Mouse (Mus musculus): ENCODE results near the gene Ubxn10. TPM values are rescaled to one million over a fixed set of nuclear protein-coding genes. Genes with fewer than 3 reads are reported as not detected.

Gene Ubxn10
- total and polyA plus RNA-seq, 2 experiments from 2014 or later: 3.5 to 9.6 TPM

- Histone ChIP-seq H3K27me3 (ENCODE audit: insufficient read depth, low read length) (no peaks in the 10 kb centered on the region), H3K9ac (replicated peaks; ENCODE audit: low read length, poor library complexity, severe bottlenecking) (no peak overlapping the region), H3K4me1 (ENCODE audit: insufficient read depth, low read length) (peaks cover 11% of the 10 kb centered on the region), H3K4me2 (ENCODE audit: low read depth, low read length, poor library complexity, severe bottlenecking) (peak overlapping the region; percentile 63; the same call in 1 of the 2 replicates), H3K27ac (ENCODE audit: low read depth, low read length) (no peak overlapping the region), H3K36me3 (ENCODE audit: insufficient read depth, low read length) (no peaks in the 10 kb centered on the region), H3K9me3 (ENCODE audit: low read length) (no peaks in the 10 kb centered on the region), H3K4me3 (ENCODE audit: low read depth, low read length) (no peak overlapping the region)
- DNase-seq (ENCODE audit: low spot score) (peak; percentile 57), ATAC-seq (ENCODE audit: low FRiP score) (no peak)
- no peak for TF ChIP-seq CTCF (IDR thresholded peaks at IDR 0.05)
- 74% methylated on average over 5 of the region's 5 CpGs for WGBS
These were observed 11.2 kb downstream of the Ubxn10 start for GRCm38 (mm10) chr4:138725751-138726150.

DNA sequence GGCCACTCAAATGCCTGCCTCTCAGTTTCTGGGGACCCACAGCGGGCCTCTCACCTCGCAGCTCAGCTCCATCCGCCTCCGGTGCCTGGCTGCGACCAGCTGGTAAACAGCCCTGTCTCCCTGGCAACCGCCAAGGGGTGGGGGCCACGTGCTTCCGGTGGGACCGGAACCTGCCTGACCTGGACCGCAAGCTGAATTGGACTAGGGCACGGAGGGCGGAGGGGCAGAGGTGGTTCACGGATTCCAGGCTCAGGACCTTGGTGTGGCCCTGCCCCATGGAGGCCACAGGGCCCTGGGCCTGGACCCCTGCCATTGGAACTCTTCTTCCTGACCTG is 11.9 kb downstream of the Ubxn10 start:
- peak overlapping the region; percentile 63 for H3K4me2 ChIP-seq (ENCODE audit: low read depth, low read length, poor library complexity, severe bottlenecking)
- peaks cover 5% of the 10 kb centered on the region; the same call in 1 of the 2 replicates for H3K36me3 ChIP-seq (ENCODE audit: insufficient read depth, low read length)
- peak; percentile 83 for ATAC-seq (ENCODE audit: low FRiP score)
- no peak for TF ChIP-seq CTCF (IDR thresholded peaks at IDR 0.05)
- H3K4me3 ChIP-seq (ENCODE audit: low read depth, low read length): peak overlapping the region; percentile 33
- no peaks in the 10 kb centered on the region for H3K9me3 ChIP-seq (ENCODE audit: low read length)
- H3K4me1 ChIP-seq (ENCODE audit: insufficient read depth, low read length): peaks cover 11% of the 10 kb centered on the region
- H3K27ac ChIP-seq (ENCODE audit: low read depth, low read length): 0 out of 2 replicates have a peak overlapping the region, but pooled peaks have one; percentile 43
- 4% methylated on average over 13 of the region's 13 CpGs for WGBS
- peak overlapping the region; percentile 37; the same call in 1 of the 2 replicates for H3K9ac ChIP-seq (replicated peaks; ENCODE audit: low read length, poor library complexity, severe bottlenecking)
- DNase-seq (ENCODE audit: low spot score): peak; percentile 75
- no peaks in the 10 kb centered on the region for H3K27me3 ChIP-seq (ENCODE audit: insufficient read depth, low read length)

DNA sequence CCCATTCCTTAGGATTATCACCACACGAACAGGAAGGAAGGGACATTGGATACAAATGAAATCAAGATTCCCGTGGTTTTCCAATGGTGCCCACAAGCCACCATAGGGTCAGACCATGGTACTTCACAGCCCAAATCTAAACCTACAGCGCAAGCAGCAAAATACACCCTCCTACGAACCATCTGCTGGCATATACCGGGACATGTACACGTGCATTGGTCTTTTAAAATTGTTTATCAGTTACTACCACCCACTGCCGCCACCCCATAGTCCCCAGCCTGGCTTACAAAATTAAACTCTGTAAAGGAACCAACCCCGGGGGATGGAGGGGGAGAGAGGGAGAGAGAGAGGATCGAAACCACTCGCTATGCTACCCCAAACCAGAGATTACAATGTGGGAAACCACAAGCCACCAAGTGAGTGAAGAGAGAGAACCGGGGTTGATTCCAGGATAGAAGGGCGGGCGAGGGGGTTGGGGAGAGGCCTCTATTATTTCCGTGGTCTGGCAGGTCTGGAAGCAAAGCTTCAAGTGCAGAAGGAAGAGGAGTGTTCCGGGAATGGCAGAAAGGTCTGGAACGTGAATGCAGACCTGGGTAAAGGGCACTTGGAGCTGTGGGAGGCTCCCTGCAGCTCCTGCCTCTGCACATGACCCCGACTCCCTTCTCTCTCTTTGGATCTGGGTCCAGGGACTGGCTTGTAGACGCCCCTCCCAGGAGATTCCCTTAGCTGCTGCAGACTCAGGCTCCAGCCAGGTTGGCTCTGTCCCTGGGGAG is 12.4 kb downstream of the Ubxn10 start, which contains the start of gene Pla2g2c:
Gene Pla2g2c, plus strand, starts transcription at position 439 of the 773 bp plus-strand sequence.
- DNase-seq (ENCODE audit: low spot score): no peak
- Histone ChIP-seq H3K27me3 (ENCODE audit: insufficient read depth, low read length) (no peaks in the 10 kb centered on the region), H3K27ac (ENCODE audit: low read depth, low read length) (peak within 1 kb of the TSS; percentile 43; the same call in 1 of the 2 replicates), H3K9ac (replicated peaks; ENCODE audit: low read length, poor library complexity, severe bottlenecking) (peak within 1 kb of the TSS; percentile 37; the same call in 1 of the 2 replicates), H3K4me2 (ENCODE audit: low read depth, low read length, poor library complexity, severe bottlenecking) (peak within 1 kb of the TSS; percentile 63), H3K4me3 (ENCODE audit: low read depth, low read length) (peak within 1 kb of the TSS; percentile 33), H3K4me1 (ENCODE audit: insufficient read depth, low read length) (peaks cover 11% of the 10 kb centered on the region), H3K9me3 (ENCODE audit: low read length) (no peaks in the 10 kb centered on the region), H3K36me3 (ENCODE audit: insufficient read depth, low read length) (peaks cover 5% of the 10 kb centered on the region; the same call in 1 of the 2 replicates)
- no peak for ATAC-seq (ENCODE audit: low FRiP score)
- 51% methylated on average over 18 of the region's 18 CpGs for WGBS
- no peak for TF ChIP-seq CTCF (IDR thresholded peaks at IDR 0.05)

DNA sequence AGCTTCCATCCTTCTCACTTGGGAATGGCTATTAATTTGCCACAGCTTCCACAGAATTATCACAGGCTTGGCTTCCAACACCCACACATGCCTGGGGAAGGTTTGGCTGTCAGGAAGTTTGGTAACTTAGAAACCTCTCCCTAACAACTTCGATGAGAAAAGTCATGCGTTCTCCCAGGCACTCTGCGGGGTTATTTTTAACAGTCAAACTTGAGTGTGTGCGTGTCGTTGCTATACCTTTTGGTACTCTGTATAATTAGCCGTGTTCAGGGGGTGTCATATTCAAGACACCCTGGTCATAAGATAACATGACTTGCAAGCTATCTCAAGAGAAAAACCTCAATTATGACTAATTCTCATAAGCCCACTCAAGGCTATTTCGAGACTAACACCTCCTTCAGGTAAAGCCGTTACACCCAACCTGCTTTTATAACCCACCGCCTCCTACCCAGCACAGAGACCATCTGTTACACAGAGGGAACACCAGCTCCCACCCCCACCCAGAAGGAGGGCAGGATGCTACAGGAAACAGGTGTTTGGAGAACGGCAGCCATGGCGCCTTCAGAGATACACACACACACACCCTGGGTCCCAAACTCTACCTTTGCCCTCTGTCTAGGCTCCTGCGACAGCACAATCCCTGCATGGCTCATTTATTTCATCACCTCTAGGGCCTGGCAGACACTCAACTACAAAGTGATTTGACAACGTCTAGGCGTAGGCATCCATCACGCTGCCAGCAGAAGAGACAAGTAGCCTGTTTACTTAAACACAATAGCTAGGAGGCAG is 13.3 kb downstream of the Ubxn10 start:
- WGBS: 69% methylated on average over 15 of the region's 15 CpGs
- H3K4me1 ChIP-seq (ENCODE audit: insufficient read depth, low read length): peaks cover 11% of the 10 kb centered on the region
- no peak for ATAC-seq (ENCODE audit: low FRiP score)
- H3K9me3 ChIP-seq (ENCODE audit: low read length): no peaks in the 10 kb centered on the region
- 0 out of 2 replicates have a peak overlapping the region, but pooled peaks have one; percentile 63 for H3K4me2 ChIP-seq (ENCODE audit: low read depth, low read length, poor library complexity, severe bottlenecking)
- H3K36me3 ChIP-seq (ENCODE audit: insufficient read depth, low read length): peaks cover 5% of the 10 kb centered on the region; the same call in 1 of the 2 replicates
- no peak overlapping the region for H3K4me3 ChIP-seq (ENCODE audit: low read depth, low read length)
- H3K9ac ChIP-seq (replicated peaks; ENCODE audit: low read length, poor library complexity, severe bottlenecking): no peak overlapping the region
- no peak for TF ChIP-seq CTCF (IDR thresholded peaks at IDR 0.05)
- H3K27me3 ChIP-seq (ENCODE audit: insufficient read depth, low read length): no peaks in the 10 kb centered on the region
- no peak overlapping the region for H3K27ac ChIP-seq (ENCODE audit: low read depth, low read length)
- DNase-seq (ENCODE audit: low spot score): no peak

GRCm38 (mm10) chr4:138719264-138719596 is 17.7 kb downstream of the Ubxn10 start:
- Histone ChIP-seq H3K4me3 (ENCODE audit: low read depth, low read length) (no peak overlapping the region), H3K9ac (replicated peaks; ENCODE audit: low read length, poor library complexity, severe bottlenecking) (no peak overlapping the region), H3K4me1 (ENCODE audit: insufficient read depth, low read length) (no peaks in the 10 kb centered on the region; the same call in 1 of the 2 replicates), H3K36me3 (ENCODE audit: insufficient read depth, low read length) (peaks cover 5% of the 10 kb centered on the region; the same call in 1 of the 2 replicates), H3K4me2 (ENCODE audit: low read depth, low read length, poor library complexity, severe bottlenecking) (no peak overlapping the region), H3K27ac (ENCODE audit: low read depth, low read length) (no peak overlapping the region), H3K27me3 (ENCODE audit: insufficient read depth, low read length) (no peaks in the 10 kb centered on the region), H3K9me3 (ENCODE audit: low read length) (no peaks in the 10 kb centered on the region)
- ATAC-seq (ENCODE audit: low FRiP score): no peak
- no peak for TF ChIP-seq CTCF (IDR thresholded peaks at IDR 0.05)
- DNase-seq (ENCODE audit: low spot score): no peak
- 80% methylated on average over 5 of the region's 5 CpGs for WGBS

All from midbrain, postnatal 0 days (tissue).